Mouse (Mus musculus) midbrain, embryonic 14.5 days (tissue): Measurements from ENCODE around the gene Plppr3. TPM values are rescaled to one million over a fixed set of nuclear protein-coding genes. Genes with fewer than 3 reads are reported as not detected.

ENCODE experiments used
- ATAC-seq: fragments of 200-750 bp; cut with Nextera tagmentation; 2 replicates; pipeline ENCODE4 v1.8.0; 2017; ENCODE audit warnings: moderate number of reproducible peaks, moderate library complexity; ENCODE audit not compliant: low FRiP score, low TSS enrichment
- DNase-seq: peaks from one replicate; pipeline ENCODE4 v3.0.0-alpha.2; 2015
- H3K27ac ChIP-seq: fragments of 300-500 bp; sonication (generic); replicated peaks from 2 replicates; pipeline ENCODE4 v1.5.1; 2014; ENCODE audit warnings: mild to moderate bottlenecking, low read depth, low read length, moderate library complexity
- H3K27me3 ChIP-seq: fragments of 300-500 bp; sonication (generic); 2 replicates; pipeline ENCODE4 v1.6.1; 2014; ENCODE audit warnings: low read length, control low read depth, mixed read lengths; ENCODE audit not compliant: control insufficient read depth, insufficient read depth
- H3K36me3 ChIP-seq: fragments of 300-500 bp; sonication (generic); 2 replicates; pipeline ENCODE4 v1.6.1; 2014; ENCODE audit warnings: low read length, control low read depth; ENCODE audit not compliant: control insufficient read depth, insufficient read depth
- H3K4me1 ChIP-seq: fragments of 300-500 bp; sonication (generic); 2 replicates; pipeline ENCODE4 v1.6.1; 2014; ENCODE audit warnings: mild to moderate bottlenecking, antibody characterized with exemption, low read length, control low read depth; ENCODE audit not compliant: control insufficient read depth, insufficient read depth
- H3K4me2 ChIP-seq: fragments of 300-500 bp; sonication (generic); 2 replicates; pipeline ENCODE4 v1.6.1; 2014; ENCODE audit warnings: mild to moderate bottlenecking, low read length, moderate library complexity
- H3K4me3 ChIP-seq: fragments of 300-500 bp; sonication (generic); replicated peaks from 2 replicates; pipeline ENCODE4 v1.5.1; 2014; ENCODE audit warnings: low read depth, low read length
- H3K9ac ChIP-seq: fragments of 300-500 bp; sonication (generic); replicated peaks from 2 replicates; pipeline ENCODE4 v1.6.1; 2014; ENCODE audit warnings: mild to moderate bottlenecking, low read length, moderate library complexity
- H3K9me3 ChIP-seq: fragments of 300-500 bp; sonication (generic); 2 replicates; pipeline ENCODE4 v1.6.1; 2016; ENCODE audit warnings: low read length, control low read depth, mixed read lengths; ENCODE audit not compliant: control insufficient read depth
- WGBS: fragments of 180-500 bp; shearing (Covaris S2); extraction: QIAGEN DNeasy Blood & Tissue Kit; methylation state at CpG from one replicate; pipeline ENCODE4 v1.1.7; 2014; 5-methylcytosine and 5-hydroxymethylcytosine counted together
- polyA plus RNA-seq: library from polyadenylated mRNA; unstranded; fragments of >200 nt; fragmentation: Nextera tagmentation; extraction: Ambion mirVana; gene quantifications from 2 replicates; pipeline ENCODE4 v1.2.1, GENCODE M21; 2014

The Plppr3 gene
- polyA plus RNA-seq, 1 experiment from 2014 or later, result 342 TPM

GRCm38 (mm10) chr10:79858416-79859074, 15.9 kb downstream of the Plppr3 start:
- H3K4me1 ChIP-seq, result peaks cover 33% of the 10 kb centered on the region
- ATAC-seq (no peak), DNase-seq (peak; percentile 81)
- 0 out of 2 replicates have a peak overlapping the region, but pooled peaks have one; percentile 5 for H3K4me3 ChIP-seq
- WGBS, result 53% methylated on average over 17 of the region's 17 CpGs
- H3K27me3 ChIP-seq, result no peaks in the 10 kb centered on the region
- peak overlapping the region; percentile 93 for H3K4me2 ChIP-seq
- H3K9ac ChIP-seq, result 0 out of 2 replicates have a peak overlapping the region, but pooled peaks have one; percentile 4
- no peaks in the 10 kb centered on the region for H3K9me3 ChIP-seq
- H3K27ac ChIP-seq, result 0 out of 2 replicates have a peak overlapping the region, but pooled peaks have one; percentile 38
- peaks cover 63% of the 10 kb centered on the region for H3K36me3 ChIP-seq

DNA sequence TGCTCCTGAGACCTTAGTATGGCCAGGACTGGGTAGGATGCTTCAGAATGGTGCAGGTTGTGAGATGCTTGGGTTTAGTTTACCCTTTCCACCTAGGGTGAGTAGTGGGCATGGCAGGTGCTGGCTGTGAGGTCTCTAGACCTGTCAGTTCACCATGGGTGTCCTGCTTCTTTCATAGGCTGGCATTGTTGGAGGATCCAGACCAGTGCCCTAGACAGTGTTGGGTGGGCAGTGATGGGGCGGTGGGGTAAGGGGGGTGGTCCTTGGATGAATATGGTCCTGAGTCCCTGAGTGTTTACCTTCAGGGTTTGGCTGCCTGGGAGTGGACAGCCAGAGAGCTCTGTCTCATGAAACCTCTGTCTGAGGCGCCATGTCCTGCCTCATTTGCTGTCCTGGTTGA, 16.5 kb downstream of the Plppr3 start:
- no peaks in the 10 kb centered on the region for H3K27me3 ChIP-seq
- H3K9ac ChIP-seq, result peak overlapping the region; percentile 4; the same call in 1 of the 2 replicates
- 0 out of 2 replicates have a peak overlapping the region, but pooled peaks have one; percentile 5 for H3K4me3 ChIP-seq
- no peaks in the 10 kb centered on the region for H3K9me3 ChIP-seq
- H3K4me2 ChIP-seq, result peak overlapping the region; percentile 93
- ATAC-seq (no peak), DNase-seq (no peak)
- H3K36me3 ChIP-seq, result peaks cover 56% of the 10 kb centered on the region
- 80% methylated on average over 2 of the region's 2 CpGs for WGBS
- H3K4me1 ChIP-seq, result peaks cover 39% of the 10 kb centered on the region
- 0 out of 2 replicates have a peak overlapping the region, but pooled peaks have one; percentile 38 for H3K27ac ChIP-seq

- Histone ChIP-seq H3K27ac (0 out of 2 replicates have a peak overlapping the region, but pooled peaks have one; percentile 3), H3K9ac (peak overlapping the region; percentile 93), H3K4me1 (peaks cover 44% of the 10 kb centered on the region), H3K4me2 (peak overlapping the region; percentile 93), H3K36me3 (peaks cover 51% of the 10 kb centered on the region), H3K4me3 (peak overlapping the region; percentile 98), H3K27me3 (no peaks in the 10 kb centered on the region), H3K9me3 (no peaks in the 10 kb centered on the region)
- DNase-seq (peak; percentile 69), ATAC-seq (no peak)
- 29% methylated on average over 4 of the region's 4 CpGs for WGBS
Observed at GRCm38 (mm10) chr10:79857452-79857811, 17.0 kb downstream of the Plppr3 start.

GRCm38 (mm10) chr10:79856704-79857451, 17.6 kb downstream of the Plppr3 start:
- H3K27ac ChIP-seq, result 0 out of 2 replicates have a peak overlapping the region, but pooled peaks have one; percentile 26
- H3K27me3 ChIP-seq, result no peaks in the 10 kb centered on the region
- H3K36me3 ChIP-seq, result peaks cover 46% of the 10 kb centered on the region

GRCm38 (mm10) chr10:79856280-79856679, 18.2 kb downstream of the Plppr3 start:
- H3K4me2 ChIP-seq, result peak overlapping the region; percentile 93
- DNase-seq, result no peak
- no peaks in the 10 kb centered on the region for H3K9me3 ChIP-seq
- no peak for ATAC-seq
- H3K4me3 ChIP-seq, result peak overlapping the region; percentile 98
- H3K9ac ChIP-seq, result peak overlapping the region; percentile 93
- H3K36me3 ChIP-seq, result peaks cover 40% of the 10 kb centered on the region
- no peaks in the 10 kb centered on the region for H3K27me3 ChIP-seq
- H3K27ac ChIP-seq, result peak overlapping the region; percentile 26; the same call in 1 of the 2 replicates
- WGBS, result 45% methylated on average over 6 of the region's 6 CpGs
- peaks cover 55% of the 10 kb centered on the region for H3K4me1 ChIP-seq

More at GRCm38 (mm10) chr10:79856704-79857451, 17.6 kb downstream of the Plppr3 start:
- Histone ChIP-seq H3K4me3 (peak overlapping the region; percentile 98), H3K9me3 (no peaks in the 10 kb centered on the region), H3K9ac (peak overlapping the region; percentile 93), H3K4me2 (peak overlapping the region; percentile 93), H3K4me1 (peaks cover 49% of the 10 kb centered on the region)
- no peak for ATAC-seq
- no peak for DNase-seq
- 58% methylated on average over 7 of the region's 7 CpGs for WGBS

- 4% methylated on average over 10 of the region's 10 CpGs for WGBS
- ATAC-seq, result no peak
Observed at GRCm38 (mm10) chr10:79855558-79856184, 18.8 kb downstream of the Plppr3 start.

DNA sequence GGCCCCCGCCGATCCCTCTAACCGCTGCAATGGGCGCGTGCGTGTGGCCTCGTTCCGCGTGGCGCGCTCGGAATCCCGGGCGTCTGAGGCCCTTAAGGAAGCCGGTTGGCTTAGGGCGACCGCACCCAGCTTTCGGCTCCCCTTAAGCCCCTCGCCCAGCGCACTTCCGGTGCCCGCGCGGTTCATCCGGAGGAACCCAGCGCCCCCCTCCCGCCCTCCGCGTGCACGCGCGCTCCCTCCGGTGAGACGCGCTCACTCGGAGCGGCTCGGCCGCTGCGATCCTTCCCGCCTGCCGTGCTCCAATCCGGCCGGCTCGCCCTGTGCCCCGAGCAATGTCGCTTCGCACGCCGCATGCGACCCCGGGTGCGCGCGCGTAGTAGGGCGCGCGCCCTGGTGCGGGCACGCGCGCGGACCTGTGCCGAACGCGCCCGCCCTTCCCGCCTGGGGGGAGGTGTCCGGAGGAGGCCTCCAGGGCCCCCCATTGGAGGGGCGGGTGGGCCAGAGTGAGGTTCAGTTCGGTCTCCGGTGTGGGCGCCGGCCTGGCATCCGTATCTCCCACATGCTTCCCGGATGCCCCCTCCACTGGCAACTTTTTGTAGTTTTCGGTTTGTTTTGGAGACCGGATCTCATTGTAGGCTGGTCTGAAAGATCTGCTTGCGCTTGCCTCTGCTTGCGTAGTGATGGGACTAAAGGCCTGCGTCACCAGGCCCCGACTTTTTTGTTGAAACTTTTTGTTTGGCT, 19.5 kb downstream of the Plppr3 start:
- DNase-seq (peak; percentile 88), ATAC-seq (peak; percentile 38)
- under 1% methylated on average over 83 of the region's 83 CpGs for WGBS
- Histone ChIP-seq H3K36me3 (peaks cover 27% of the 10 kb centered on the region), H3K9me3 (no peaks in the 10 kb centered on the region), H3K27ac (peak overlapping the region; percentile 100), H3K4me1 (peaks cover 56% of the 10 kb centered on the region), H3K9ac (peak overlapping the region; percentile 93), H3K27me3 (no peaks in the 10 kb centered on the region), H3K4me2 (peak overlapping the region; percentile 93), H3K4me3 (peak overlapping the region; percentile 98)

More at GRCm38 (mm10) chr10:79855558-79856184, 18.8 kb downstream of the Plppr3 start:
- Histone ChIP-seq H3K9me3 (no peaks in the 10 kb centered on the region), H3K9ac (peak overlapping the region; percentile 93), H3K4me1 (peaks cover 56% of the 10 kb centered on the region), H3K4me2 (peak overlapping the region; percentile 93), H3K27ac (peak overlapping the region; percentile 100), H3K27me3 (no peaks in the 10 kb centered on the region), H3K4me3 (peak overlapping the region; percentile 98), H3K36me3 (peaks cover 34% of the 10 kb centered on the region)
- peak; percentile 51 for DNase-seq
